14 mouse cellular contexts compared by ENCODE assay signal in genomic region chr9:67270061-67270595, GRCm38 (mm10).
A peak's percentile ranks its signal among the peaks of the same experiment; 100 is the strongest.
DNase-seq lines count a peak whose midpoint lies in the region; ATAC-seq lines count a peak whose summit lies in the region.
"Had no signal": no experiment of that assay in that cellular context is flagged by ENCODE, and none has a peak within 500 bp of the region (broad histone marks: within the 10 kb centered on the region; RNA-seq: fewer than 3 reads in every experiment).

No protein-coding gene starts in this region.

- H3K4me3 ChIP-seq in heart, embryonic 11.5 days (ENCODE audit: low read depth, low read length): no peak overlapping the region
- no peak overlapping the region for H3K4me3 ChIP-seq in kidney, embryonic 15.5 days (replicated peaks)
- H3K4me3 ChIP-seq in embryonic facial prominence, embryonic 14.5 days (ENCODE audit: low read depth, low read length): no peak overlapping the region
- H3K4me3 ChIP-seq: forebrain, embryonic 13.5 days; hindbrain, embryonic 12.5 days had no signal

- no peak overlapping the region for H3K9ac ChIP-seq in heart, embryonic 11.5 days (ENCODE audit: low read depth, low read length)
- no peak overlapping the region for H3K9ac ChIP-seq in kidney, embryonic 15.5 days
- no peak overlapping the region for H3K9ac ChIP-seq in embryonic facial prominence, embryonic 14.5 days (ENCODE audit: low read depth, low read length)
- H3K9ac ChIP-seq: forebrain, embryonic 13.5 days; hindbrain, embryonic 12.5 days had no signal

- peaks cover 22% of the 10 kb centered on the region for H3K4me1 ChIP-seq in heart, embryonic 11.5 days (ENCODE audit: control insufficient read depth, insufficient read depth, low read length)
- H3K4me1 ChIP-seq in kidney, embryonic 15.5 days: peaks cover 38% of the 10 kb centered on the region
- peaks cover 48% of the 10 kb centered on the region for H3K4me1 ChIP-seq in embryonic facial prominence, embryonic 14.5 days (ENCODE audit: control insufficient read depth, insufficient read depth, low read length)

- no peaks in the 10 kb centered on the region for H3K9me3 ChIP-seq in heart, embryonic 11.5 days (replicated peaks; ENCODE audit: control insufficient read depth, low read length)
- no peaks in the 10 kb centered on the region for H3K9me3 ChIP-seq in kidney, embryonic 15.5 days (replicated peaks)
- H3K9me3 ChIP-seq in embryonic facial prominence, embryonic 14.5 days (ENCODE audit: control insufficient read depth, low read length): no peaks in the 10 kb centered on the region
- H3K9me3 ChIP-seq: forebrain, embryonic 13.5 days; hindbrain, embryonic 12.5 days had no signal

- H3K27me3 ChIP-seq in heart, embryonic 11.5 days (ENCODE audit: control insufficient read depth, insufficient read depth, low read length): no peaks in the 10 kb centered on the region
- H3K27me3 ChIP-seq in kidney, embryonic 15.5 days: peaks cover 5% of the 10 kb centered on the region; the same call in 1 of the 2 replicates
- H3K27me3 ChIP-seq in embryonic facial prominence, embryonic 14.5 days (replicated peaks; ENCODE audit: control insufficient read depth, insufficient read depth, low read length): no peaks in the 10 kb centered on the region
- H3K27me3 ChIP-seq: forebrain, embryonic 13.5 days; hindbrain, embryonic 12.5 days had no signal

- no peak for DNase-seq in heart, adult 11 months
- no peak for DNase-seq in kidney, adult 11 months
- DNase-seq in 3T3-L1 (ENCODE audit: low read depth, low spot score) (peak; percentile 45), liver (no peak)
- peak; percentile 65 for DNase-seq in embryonic facial prominence, embryonic 14.5 days (ENCODE audit: low spot score)
- DNase-seq in frontal cortex, postnatal 36 days (ENCODE audit: low spot score in 2 of 2): no peak
- DNase-seq: adrenal gland, adult 2 months; B cell, adult 2 months; cerebellum, adult 9-11 months; thymus, adult 2 months had no signal

- no peak overlapping the region for H3K4me2 ChIP-seq in heart, embryonic 11.5 days
- H3K4me2 ChIP-seq in kidney, embryonic 15.5 days: no peak overlapping the region
- H3K4me2 ChIP-seq in embryonic facial prominence, embryonic 14.5 days (ENCODE audit: low read depth, low read length): no peak overlapping the region
- H3K4me2 ChIP-seq: forebrain, embryonic 13.5 days; hindbrain, embryonic 12.5 days had no signal

- no peak for ATAC-seq in heart, embryonic 11.5 days (replicated peaks; ENCODE audit: insufficient number of reproducible peaks, low FRiP score, low TSS enrichment)
- no peak for ATAC-seq in kidney, embryonic 15.5 days (replicated peaks; ENCODE audit: low FRiP score)
- ATAC-seq in embryonic facial prominence, embryonic 14.5 days (ENCODE audit: low read depth): no peak
- ATAC-seq: forebrain, embryonic 13.5 days had no signal

- H3K27ac ChIP-seq in heart, embryonic 11.5 days (ENCODE audit: low read depth, low read length): peak overlapping the region; percentile 69
- peak overlapping the region; percentile 45; the same call in 1 of the 2 replicates for H3K27ac ChIP-seq in kidney, embryonic 15.5 days
- peak overlapping the region; percentile 79 for H3K27ac ChIP-seq in embryonic facial prominence, embryonic 14.5 days (replicated peaks; ENCODE audit: low read depth, low read length)
- H3K27ac ChIP-seq: forebrain, embryonic 13.5 days; hindbrain, embryonic 12.5 days had no signal

- H3K36me3 ChIP-seq in heart, embryonic 11.5 days (ENCODE audit: control insufficient read depth, insufficient read depth, low read length): peaks cover 2% of the 10 kb centered on the region; the same call in 1 of the 2 replicates
- H3K36me3 ChIP-seq in kidney, embryonic 15.5 days: no peaks in the 10 kb centered on the region
- 0 out of 2 replicates have a peak, but pooled peaks cover 3% of the 10 kb centered on the region for H3K36me3 ChIP-seq in embryonic facial prominence, embryonic 14.5 days (ENCODE audit: control insufficient read depth, insufficient read depth, low read length)
- H3K36me3 ChIP-seq: hindbrain, embryonic 12.5 days had no signal

- WGBS in heart, embryonic 11.5 days (ENCODE audit: insufficient replicate concordance): 64% methylated on average over 7 of the region's 7 CpGs
- WGBS in kidney, embryonic 15.5 days: 64% methylated on average over 7 of the region's 7 CpGs
- 64% methylated on average over 7 of the region's 7 CpGs for WGBS in embryonic facial prominence, embryonic 14.5 days

Comparison
In these comparisons a context has a peak if more than half of its experiments do, and no peak if none do; other contexts are left out.
1. DNase-seq: peak in 3T3-L1 (single experiment) and embryonic facial prominence, embryonic 14.5 days (single experiment); none in heart, adult 11 months (single experiment), kidney, adult 11 months (single experiment), frontal cortex, postnatal 36 days (0 of 2) and liver (single experiment).
2. Peak in every context shown above with its lines, with median percentiles within 50 percentile points of each other: H3K27ac ChIP-seq.